Mouse (Mus musculus) heart, embryonic 10.5 days (tissue): ENCODE measurements around the gene Rfc4. TPM values are rescaled to one million over a fixed set of nuclear protein-coding genes. Genes with fewer than 3 reads are reported as not detected.

Experiments used
- DNase-seq: peaks from one replicate; pipeline ENCODE4 v3.0.0-alpha.2; 2017; ENCODE audit warnings: low spot score
- H3K27ac ChIP-seq: fragments of 300-500 bp; sonication (generic); 2 replicates; pipeline ENCODE4 v1.5.1; 2016; ENCODE audit warnings: mild to moderate bottlenecking
- H3K27me3 ChIP-seq: fragments of 300-500 bp; sonication (generic); 2 replicates; pipeline ENCODE4 v1.6.1; 2016; ENCODE audit warnings: mild to moderate bottlenecking; ENCODE audit not compliant: poor library complexity, insufficient read depth, severe bottlenecking
- H3K36me3 ChIP-seq: fragments of 300-500 bp; sonication (generic); 2 replicates; pipeline ENCODE4 v1.6.1; 2016; ENCODE audit warnings: mild to moderate bottlenecking, moderate library complexity
- H3K4me1 ChIP-seq: fragments of 300-500 bp; sonication (generic); 2 replicates; pipeline ENCODE4 v1.6.1; 2016; ENCODE audit warnings: mild to moderate bottlenecking
- H3K4me3 ChIP-seq: fragments of 300-500 bp; sonication (generic); 2 replicates; pipeline ENCODE4 v1.5.1; 2016; ENCODE audit warnings: mild to moderate bottlenecking, moderate library complexity
- H3K9me3 ChIP-seq: fragments of 300-500 bp; sonication (generic); 2 replicates; pipeline ENCODE4 v1.6.1; 2016; ENCODE audit warnings: mild to moderate bottlenecking, moderate library complexity
- WGBS: fragments of 180-500 bp; shearing (Covaris S2); methylation state at CpG from one replicate; pipeline ENCODE4 v1.1.7; 2016; 5-methylcytosine and 5-hydroxymethylcytosine counted together
- polyA plus RNA-seq: library from polyadenylated mRNA; unstranded; fragments of >200 nt; fragmentation: Nextera tagmentation; extraction: Ambion mirVana; gene quantifications from 2 replicates; pipeline ENCODE4 v1.2.1, GENCODE M21; 2016

Gene Rfc4
- polyA plus RNA-seq, result 134 and 158 TPM in 2 replicates

DNA sequence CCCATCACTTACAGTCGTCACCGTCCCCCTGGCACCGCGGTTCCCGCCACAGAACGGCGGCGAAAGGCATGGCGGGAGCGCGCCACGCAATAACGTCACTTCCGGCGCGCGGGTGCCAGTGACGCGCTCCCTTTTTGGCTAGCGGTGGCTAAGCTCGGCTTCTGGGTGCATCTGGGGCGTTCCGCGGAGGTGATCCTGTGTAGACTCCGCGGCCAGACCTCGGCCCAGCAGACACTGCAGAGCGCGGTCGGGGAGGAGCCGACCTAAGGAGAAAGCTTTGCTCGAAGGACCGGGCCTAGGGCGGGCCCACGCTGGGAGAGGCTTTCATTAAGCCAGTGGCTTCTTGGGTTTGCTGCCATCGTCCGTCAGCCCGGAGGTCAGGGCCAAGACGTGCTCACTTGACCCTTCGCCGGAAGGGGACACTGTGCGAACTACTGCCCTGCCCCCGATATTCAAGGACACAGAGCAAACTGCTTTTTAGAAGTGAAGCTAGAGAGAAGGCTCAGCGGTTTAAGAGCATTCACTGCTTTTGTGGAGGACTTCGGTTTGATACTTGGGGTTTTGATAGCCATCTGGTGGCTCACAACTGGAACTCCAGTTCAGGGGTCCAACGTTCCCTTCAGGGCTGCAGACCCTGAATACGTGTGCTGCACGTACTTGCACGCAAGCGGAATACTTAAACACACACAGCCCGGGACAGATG is at the start of gene Rfc4:
Rfc4 (minus strand) TSS at position 65 of the 703 bp plus-strand sequence.
- Histone ChIP-seq H3K36me3 (peaks cover 20% of the 10 kb centered on the region), H3K4me1 (peaks cover 19% of the 10 kb centered on the region), H3K9me3 (no peaks in the 10 kb centered on the region), H3K4me3 (peak within 1 kb of the TSS; percentile 82), H3K27me3 (no peaks in the 10 kb centered on the region), H3K27ac (peak within 1 kb of the TSS; percentile 98)
- WGBS, result under 1% methylated on average over 51 of the region's 51 CpGs
- DNase-seq, result peak; percentile 95

DNA sequence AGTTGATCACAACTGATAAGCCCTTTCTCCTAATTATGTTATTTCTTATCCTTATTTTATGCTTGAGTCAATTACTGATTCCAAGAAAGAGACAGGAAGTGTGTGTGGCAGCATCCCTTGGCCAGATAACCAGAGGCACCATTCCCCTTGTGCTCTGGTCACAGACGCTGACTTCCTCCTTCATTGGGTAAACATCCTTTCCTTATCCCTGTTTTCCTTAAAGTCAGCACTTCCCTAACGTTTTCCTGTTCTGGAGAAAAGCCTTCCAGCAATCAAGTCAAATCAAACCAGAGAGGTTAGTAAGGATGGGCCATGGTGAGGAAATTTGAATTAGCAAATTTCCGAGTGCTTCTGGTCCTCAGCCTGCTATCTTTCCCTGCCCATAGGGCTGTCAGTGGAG is 48.4 kb upstream of the Rfc4 start:
- Histone ChIP-seq H3K4me3 (no peak overlapping the region), H3K4me1 (no peaks in the 10 kb centered on the region), H3K27me3 (no peaks in the 10 kb centered on the region), H3K9me3 (0 out of 2 replicates have a peak, but pooled peaks cover 7% of the 10 kb centered on the region), H3K27ac (no peak overlapping the region), H3K36me3 (no peaks in the 10 kb centered on the region)
- DNase-seq, result no peak
- 42% methylated on average over 3 of the region's 3 CpGs for WGBS

DNA sequence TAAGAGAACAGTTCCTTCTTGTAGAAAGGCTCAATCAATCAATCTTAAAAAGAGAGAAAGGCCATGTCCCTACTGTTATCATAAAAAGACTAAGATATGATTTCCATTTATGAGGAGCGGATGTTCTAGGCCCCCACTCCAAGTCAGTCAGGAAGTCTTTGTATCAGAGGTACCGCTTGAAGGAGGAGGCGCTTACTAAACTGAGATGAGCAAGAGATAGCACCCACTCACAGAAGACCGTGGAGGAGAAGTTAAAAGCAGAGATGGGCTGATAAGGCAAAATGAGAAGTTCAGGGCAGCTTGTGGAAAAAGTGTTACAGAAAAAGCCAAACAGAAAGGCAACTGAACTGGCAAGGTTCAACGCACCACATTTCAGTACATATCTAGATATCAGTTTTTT is 47.3 kb upstream of the Rfc4 start:
- WGBS, result 74% methylated on average over 5 of the region's 5 CpGs
- Histone ChIP-seq H3K4me1 (no peaks in the 10 kb centered on the region), H3K27ac (no peak overlapping the region)

DNA sequence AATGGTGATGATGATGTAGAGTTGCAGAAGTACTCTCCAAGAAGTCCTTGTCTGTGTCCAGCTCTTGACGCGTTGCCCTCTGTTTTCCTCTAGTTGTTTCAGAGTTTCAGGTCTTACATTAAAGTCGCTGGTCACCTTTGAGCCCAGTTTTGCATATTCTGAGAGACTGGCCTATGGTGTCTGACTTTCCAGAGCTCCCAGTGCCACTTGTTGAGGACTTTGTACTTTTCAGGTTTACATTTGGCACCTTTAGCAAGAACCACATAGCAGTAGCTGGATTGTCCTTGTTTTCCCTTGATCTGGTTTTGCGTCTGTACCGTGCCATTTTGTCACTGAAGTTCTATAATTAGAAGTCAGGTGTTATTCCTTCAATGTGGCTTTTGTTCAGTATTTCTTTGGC is 46.4 kb upstream of the Rfc4 start:
- Histone ChIP-seq H3K27ac (no peak overlapping the region), H3K27me3 (no peaks in the 10 kb centered on the region), H3K36me3 (no peaks in the 10 kb centered on the region), H3K4me3 (no peak overlapping the region), H3K9me3 (0 out of 2 replicates have a peak, but pooled peaks cover 7% of the 10 kb centered on the region), H3K4me1 (no peaks in the 10 kb centered on the region)
- no peak for DNase-seq
- WGBS, result 85% methylated on average over 5 of the region's 5 CpGs

More for the DNA sequence above, 47.3 kb upstream of the Rfc4 start:
- Histone ChIP-seq H3K36me3 (no peaks in the 10 kb centered on the region), H3K9me3 (0 out of 2 replicates have a peak, but pooled peaks cover 7% of the 10 kb centered on the region), H3K4me3 (no peak overlapping the region), H3K27me3 (no peaks in the 10 kb centered on the region)
- DNase-seq, result no peak

DNA sequence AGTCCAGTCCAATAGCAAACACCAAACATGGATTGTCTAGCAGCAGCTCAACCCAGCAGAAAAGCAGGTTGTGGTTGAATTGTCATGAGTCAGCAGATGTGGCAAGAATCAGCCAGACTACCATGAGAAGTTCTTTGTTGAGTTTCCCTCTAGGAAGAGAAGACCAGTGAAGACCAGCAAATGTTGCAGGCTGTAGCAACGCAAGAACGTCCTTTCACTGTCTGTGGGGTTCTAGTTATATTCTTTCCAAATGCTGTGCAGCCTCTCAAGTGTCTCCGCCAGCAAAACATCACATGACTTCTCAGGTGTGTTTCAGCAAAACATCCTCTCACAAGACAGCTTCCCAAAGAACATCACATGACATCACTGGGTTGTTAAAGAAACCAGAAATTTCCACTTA is 43.3 kb upstream of the Rfc4 start:
- Histone ChIP-seq H3K27ac (no peak overlapping the region), H3K27me3 (no peaks in the 10 kb centered on the region), H3K36me3 (no peaks in the 10 kb centered on the region), H3K4me3 (no peak overlapping the region), H3K9me3 (0 out of 2 replicates have a peak, but pooled peaks cover 7% of the 10 kb centered on the region), H3K4me1 (no peaks in the 10 kb centered on the region)
- no peak for DNase-seq
- 84% methylated on average over 3 of the region's 3 CpGs for WGBS

DNA sequence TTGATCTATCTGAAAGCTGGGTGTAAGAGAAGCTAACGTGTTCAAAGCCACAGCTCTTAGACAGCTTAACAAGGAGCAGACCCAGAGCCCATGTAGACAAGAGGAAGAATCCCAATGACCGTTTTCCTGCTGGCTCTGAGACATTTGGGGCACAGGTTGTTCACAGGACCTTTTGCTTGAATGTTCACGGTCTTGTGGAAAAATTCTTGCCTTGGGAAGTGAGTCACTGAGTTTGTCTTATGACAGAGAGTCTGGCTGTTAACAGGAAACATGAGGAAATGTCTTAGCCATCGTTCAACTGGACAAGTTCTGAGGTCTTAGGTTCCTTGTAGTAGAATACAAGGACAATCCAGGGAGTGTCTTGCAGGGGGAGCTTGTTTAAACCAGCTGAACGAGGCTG is 39.5 kb upstream of the Rfc4 start:
- peak overlapping the region; percentile 36; the same call in 1 of the 2 replicates for H3K27ac ChIP-seq
- no peaks in the 10 kb centered on the region for H3K9me3 ChIP-seq
- no peaks in the 10 kb centered on the region for H3K36me3 ChIP-seq
- H3K4me3 ChIP-seq, result no peak overlapping the region
- no peaks in the 10 kb centered on the region for H3K4me1 ChIP-seq
- no peak for DNase-seq
- 49% methylated on average over 5 of the region's 5 CpGs for WGBS
- no peaks in the 10 kb centered on the region for H3K27me3 ChIP-seq

DNA sequence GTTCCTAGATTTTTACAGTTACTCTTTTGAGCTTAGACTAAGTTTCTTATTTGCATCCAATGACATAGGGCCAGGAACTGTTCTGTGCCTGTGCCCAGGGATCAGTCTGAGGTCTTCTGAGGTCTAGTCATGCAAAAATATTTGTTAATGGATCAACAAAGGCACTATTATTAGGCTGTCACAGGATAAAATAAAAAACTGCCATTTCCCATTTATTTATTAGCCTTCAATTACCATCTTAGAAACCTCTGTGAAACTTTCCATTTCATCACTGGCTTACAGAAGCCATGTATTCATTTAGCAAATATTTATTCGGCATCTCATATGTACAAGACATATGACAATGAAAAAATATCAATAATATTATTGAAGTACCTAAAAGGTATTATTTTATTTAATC is 39.1 kb upstream of the Rfc4 start:
- H3K27me3 ChIP-seq, result no peaks in the 10 kb centered on the region
- DNase-seq, result no peak
- no peak overlapping the region for H3K27ac ChIP-seq
- no peaks in the 10 kb centered on the region for H3K4me1 ChIP-seq
- no peaks in the 10 kb centered on the region for H3K9me3 ChIP-seq
- no peaks in the 10 kb centered on the region for H3K36me3 ChIP-seq
- 82% methylated on average over 1 of the region's 1 CpGs for WGBS
- no peak overlapping the region for H3K4me3 ChIP-seq

DNA sequence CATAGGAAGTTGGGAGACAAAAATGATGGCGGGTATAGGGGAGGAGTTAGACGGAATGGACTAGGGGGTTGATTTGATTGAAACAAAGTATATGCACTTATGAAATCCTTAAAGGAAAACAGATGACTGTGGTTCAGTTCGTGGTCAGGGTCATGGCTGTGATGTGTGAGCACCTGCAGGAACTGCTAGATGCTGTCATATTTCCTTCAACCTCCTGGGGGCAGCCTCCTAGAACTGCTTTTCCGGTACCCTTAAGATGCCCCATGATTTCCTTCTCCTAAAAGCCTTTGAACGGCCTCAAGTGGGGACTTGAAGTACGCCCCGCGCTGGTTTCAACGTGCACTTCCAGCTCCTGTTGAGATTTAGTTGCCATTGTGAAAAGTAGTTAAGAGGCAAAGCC is 37.9 kb upstream of the Rfc4 start:
- no peak overlapping the region for H3K27ac ChIP-seq
- no peaks in the 10 kb centered on the region for H3K36me3 ChIP-seq
- no peaks in the 10 kb centered on the region for H3K9me3 ChIP-seq
- H3K4me1 ChIP-seq, result no peaks in the 10 kb centered on the region
- 62% methylated on average over 9 of the region's 9 CpGs for WGBS
- DNase-seq, result no peak
- H3K4me3 ChIP-seq, result no peak overlapping the region
- no peaks in the 10 kb centered on the region for H3K27me3 ChIP-seq

DNA sequence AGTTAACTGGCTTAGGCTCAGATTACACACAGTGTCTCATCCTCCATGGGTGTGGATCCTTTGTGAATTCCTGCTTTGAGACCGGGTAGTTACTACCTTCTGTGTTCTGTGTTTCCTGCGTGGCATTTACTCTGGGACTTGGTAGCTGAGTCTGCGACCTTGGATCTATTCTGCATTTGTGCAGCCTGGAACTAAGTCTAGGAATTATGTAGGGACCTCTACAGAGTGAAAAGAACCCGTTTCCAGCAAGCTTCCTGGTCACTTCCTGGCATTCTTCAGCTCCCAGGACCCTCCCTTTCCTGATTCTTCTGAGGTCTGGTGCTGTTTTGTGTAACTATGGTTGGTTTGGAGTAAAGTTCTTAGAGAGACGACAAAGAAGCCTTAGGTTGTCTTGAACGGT is 36.9 kb upstream of the Rfc4 start:
- Histone ChIP-seq H3K4me1 (peaks cover 3% of the 10 kb centered on the region; the same call in 1 of the 2 replicates), H3K4me3 (no peak overlapping the region), H3K36me3 (no peaks in the 10 kb centered on the region), H3K27ac (peak overlapping the region; percentile 47; the same call in 1 of the 2 replicates), H3K27me3 (no peaks in the 10 kb centered on the region), H3K9me3 (no peaks in the 10 kb centered on the region)
- DNase-seq, result no peak
- 44% methylated on average over 6 of the region's 6 CpGs for WGBS

DNA sequence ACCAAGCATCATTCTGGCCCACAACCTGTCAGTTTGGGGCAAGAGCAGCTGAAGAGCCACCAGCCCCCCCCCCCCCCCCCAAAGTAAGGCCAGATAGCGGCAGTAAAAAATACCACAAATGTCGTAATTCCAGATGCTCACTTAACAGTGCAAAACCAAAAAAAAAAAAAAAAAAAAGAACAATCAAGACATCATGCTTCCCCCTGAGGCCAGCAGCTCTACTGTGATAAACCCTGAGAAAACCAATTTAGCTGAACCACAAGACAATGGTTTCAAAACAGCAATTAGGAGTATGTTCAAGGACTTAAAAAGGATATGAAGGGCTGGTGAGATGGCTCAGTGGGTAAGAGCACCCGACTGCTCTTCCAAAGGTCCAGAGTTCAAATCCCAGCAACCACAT is 34.6 kb upstream of the Rfc4 start:
- WGBS, result 77% methylated on average over 3 of the region's 3 CpGs
- Histone ChIP-seq H3K36me3 (no peaks in the 10 kb centered on the region), H3K9me3 (no peaks in the 10 kb centered on the region), H3K4me1 (peaks cover 15% of the 10 kb centered on the region), H3K27ac (no peak overlapping the region), H3K27me3 (no peaks in the 10 kb centered on the region), H3K4me3 (no peak overlapping the region)
- DNase-seq, result no peak

DNA sequence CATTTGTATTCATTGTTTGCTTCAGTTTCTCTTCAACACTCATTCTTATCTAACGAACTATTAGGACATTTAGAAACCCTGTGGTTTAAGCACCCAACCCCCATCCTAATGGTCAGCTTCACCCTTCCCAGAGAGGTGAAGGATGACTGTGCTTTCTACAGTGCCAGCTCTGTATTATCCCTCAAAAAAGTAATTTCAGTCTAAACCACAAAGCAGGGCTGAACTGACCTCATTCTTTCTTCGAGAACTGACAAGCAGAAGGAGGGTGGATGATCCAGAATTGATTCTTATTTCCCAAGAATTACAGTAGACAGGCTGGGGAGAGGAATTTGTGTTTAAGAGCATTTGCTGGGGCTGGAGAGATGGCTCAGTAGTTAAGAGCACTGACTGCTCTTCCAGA is 32.2 kb upstream of the Rfc4 start:
- H3K4me1 ChIP-seq, result peaks cover 15% of the 10 kb centered on the region
- no peaks in the 10 kb centered on the region for H3K27me3 ChIP-seq
- no peaks in the 10 kb centered on the region for H3K36me3 ChIP-seq
- H3K9me3 ChIP-seq, result no peaks in the 10 kb centered on the region
- DNase-seq, result no peak
- no peak overlapping the region for H3K4me3 ChIP-seq
- H3K27ac ChIP-seq, result 0 out of 2 replicates have a peak overlapping the region, but pooled peaks have one; percentile 69
- 49% methylated on average over 2 of the region's 2 CpGs for WGBS

DNA sequence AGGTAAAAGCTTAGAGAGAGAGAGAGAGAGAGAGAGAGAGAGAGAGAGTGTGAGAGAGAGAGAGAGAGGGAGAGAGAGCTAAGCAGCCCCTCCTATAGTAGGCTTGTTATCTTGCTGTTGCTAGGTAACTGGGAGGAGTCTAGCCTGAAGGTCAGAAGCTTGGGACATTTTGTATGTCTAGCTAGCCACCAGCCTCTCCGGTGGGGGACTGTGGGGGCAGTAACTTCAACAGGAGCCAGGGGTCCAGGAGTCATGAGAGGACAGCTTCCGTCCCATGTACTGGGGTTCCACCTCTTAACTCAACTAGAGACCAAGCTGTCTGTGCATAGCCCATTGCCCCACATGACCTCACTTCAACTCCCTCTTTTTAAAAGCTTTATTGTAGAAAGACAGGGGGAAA is 31.4 kb upstream of the Rfc4 start:
- no peak for DNase-seq
- H3K27ac ChIP-seq, result peak overlapping the region; percentile 69
- H3K36me3 ChIP-seq, result no peaks in the 10 kb centered on the region
- H3K9me3 ChIP-seq, result no peaks in the 10 kb centered on the region
- WGBS, result 18% methylated on average over 2 of the region's 2 CpGs
- peaks cover 15% of the 10 kb centered on the region for H3K4me1 ChIP-seq
- no peaks in the 10 kb centered on the region for H3K27me3 ChIP-seq
- no peak overlapping the region for H3K4me3 ChIP-seq

DNA sequence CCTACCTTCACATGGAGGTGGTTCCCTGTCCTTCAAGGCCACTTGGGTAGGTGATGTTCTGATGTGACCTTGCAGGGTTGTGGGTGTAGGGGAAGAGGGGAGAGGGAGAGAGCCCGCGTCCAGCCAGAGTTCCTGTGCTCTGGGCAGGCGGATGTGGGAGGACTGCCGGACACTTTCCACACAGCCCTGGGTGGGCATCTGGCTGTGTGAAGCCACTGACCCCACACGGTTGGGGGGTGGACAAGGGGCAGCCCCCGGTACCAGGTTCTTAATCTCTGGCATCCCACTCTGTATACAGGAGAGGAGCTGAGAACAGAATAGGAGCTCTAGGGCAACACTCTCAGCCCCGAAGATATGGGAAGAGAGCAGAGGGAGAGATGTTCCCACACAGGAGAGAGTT is 30.8 kb upstream of the Rfc4 start:
- 80% methylated on average over 7 of the region's 7 CpGs for WGBS
- H3K27me3 ChIP-seq, result no peaks in the 10 kb centered on the region
- peaks cover 15% of the 10 kb centered on the region for H3K4me1 ChIP-seq
- no peak overlapping the region for H3K4me3 ChIP-seq
- DNase-seq, result no peak
- no peaks in the 10 kb centered on the region for H3K9me3 ChIP-seq
- H3K36me3 ChIP-seq, result no peaks in the 10 kb centered on the region
- H3K27ac ChIP-seq, result no peak overlapping the region

DNA sequence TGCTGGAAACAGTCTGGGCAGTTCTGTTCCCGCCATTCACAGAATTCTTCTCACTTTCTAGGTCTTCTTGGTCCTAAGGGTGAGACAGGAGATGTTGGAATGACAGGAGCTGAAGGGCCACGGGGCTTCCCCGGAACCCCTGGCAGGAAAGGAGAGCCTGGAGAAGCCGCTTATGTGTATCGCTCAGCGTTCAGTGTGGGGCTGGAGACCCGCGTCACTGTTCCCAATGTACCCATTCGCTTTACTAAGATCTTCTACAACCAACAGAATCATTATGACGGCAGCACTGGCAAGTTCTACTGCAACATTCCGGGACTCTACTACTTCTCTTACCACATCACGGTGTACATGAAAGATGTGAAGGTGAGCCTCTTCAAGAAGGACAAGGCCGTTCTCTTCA is 29.5 kb upstream of the Rfc4 start:
- Histone ChIP-seq H3K9me3 (no peaks in the 10 kb centered on the region), H3K27ac (no peak overlapping the region), H3K4me1 (peaks cover 15% of the 10 kb centered on the region), H3K27me3 (no peaks in the 10 kb centered on the region), H3K36me3 (no peaks in the 10 kb centered on the region), H3K4me3 (no peak overlapping the region)
- WGBS, result 93% methylated on average over 13 of the region's 13 CpGs
- DNase-seq, result no peak
